9 mouse cellular contexts compared by ENCODE assay signal in the genomic region with DNA sequence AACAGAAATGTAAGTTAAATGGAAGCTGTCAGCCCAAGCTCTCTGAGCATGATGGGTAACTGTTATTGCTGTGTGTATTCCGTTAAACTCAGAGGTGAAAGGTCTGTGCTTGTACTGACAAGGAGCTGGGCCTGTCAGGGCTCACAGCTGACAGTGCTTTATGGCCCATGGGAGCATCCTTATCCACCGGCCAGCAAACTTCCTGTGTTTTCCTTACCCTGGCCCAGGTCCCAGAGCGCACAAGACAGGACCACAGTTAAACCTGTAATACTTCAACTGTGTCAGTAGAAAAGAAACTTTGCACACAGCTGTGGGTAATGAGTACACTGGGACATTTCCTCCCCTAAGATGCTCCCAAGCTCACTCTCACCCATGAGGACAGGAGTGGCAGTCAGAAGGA.
A peak's percentile ranks its signal among the peaks of the same experiment; 100 is the strongest.
DNase-seq lines count a peak whose midpoint lies in the region; ATAC-seq and TF ChIP-seq lines count a peak whose summit lies in the region.
"Had no signal": no experiment of that assay in that cellular context is flagged by ENCODE, and none has a peak within 500 bp of the region (broad histone marks: within the 10 kb centered on the region; RNA-seq: fewer than 3 reads in every experiment).

No protein-coding gene starts in this region.

- WGBS in heart, embryonic 10.5 days = 33% methylated on average over 3 of the region's 3 CpGs
- WGBS in intestine, embryonic 15.5 days = 29% methylated on average over 3 of the region's 3 CpGs

- no peak overlapping the region for H3K4me3 ChIP-seq in heart, embryonic 10.5 days
- no peak overlapping the region for H3K4me3 ChIP-seq in embryonic fibroblast, embryonic 13.5 days (ENCODE audit: insufficient read depth, low read length)
- no peak overlapping the region for H3K4me3 ChIP-seq in intestine, embryonic 15.5 days (replicated peaks)

- H3K36me3 ChIP-seq in heart, embryonic 10.5 days = no peaks in the 10 kb centered on the region
- no peaks in the 10 kb centered on the region for H3K36me3 ChIP-seq in intestine, embryonic 15.5 days

- TF ChIP-seq POLR2A in embryonic fibroblast, embryonic 13.5 days (IDR thresholded peaks at IDR 0.05; ENCODE audit: low read depth, low read length) = no peak

- H3K27ac ChIP-seq in heart, embryonic 10.5 days = no peak overlapping the region
- H3K27ac ChIP-seq in embryonic fibroblast, embryonic 13.5 days (ENCODE audit: insufficient read depth, low read length) = peak overlapping the region; percentile 75
- H3K27ac ChIP-seq in intestine, embryonic 15.5 days = 0 out of 2 replicates have a peak overlapping the region, but pooled peaks have one; percentile 42

- no peak overlapping the region for H3K4me2 ChIP-seq in intestine, embryonic 15.5 days (replicated peaks)

- no peak overlapping the region for H3K9ac ChIP-seq in intestine, embryonic 15.5 days

- no peaks in the 10 kb centered on the region for H3K27me3 ChIP-seq in heart, embryonic 10.5 days (ENCODE audit: insufficient read depth, poor library complexity, severe bottlenecking)
- H3K27me3 ChIP-seq in intestine, embryonic 15.5 days (replicated peaks) = no peaks in the 10 kb centered on the region
- H3K27me3 ChIP-seq: CH12.LX had no signal

- peak; percentile 98 for DNase-seq in heart, adult 11 months
- no peak for DNase-seq in heart, embryonic 10.5 days (ENCODE audit: low spot score)
- peak; percentile 48 for DNase-seq in lung, postnatal 14 days
- DNase-seq in right cerebral cortex, postnatal 10 days (ENCODE audit: low spot score in 2 of 2) = no peak
- DNase-seq in cerebellum, adult 9-11 months = no peak

- no peaks in the 10 kb centered on the region for H3K9me3 ChIP-seq in heart, embryonic 10.5 days
- H3K9me3 ChIP-seq in intestine, embryonic 15.5 days = no peaks in the 10 kb centered on the region

- peak; percentile 53 for ATAC-seq in intestine, embryonic 15.5 days
- ATAC-seq in megakaryocyte, adult 5-6 weeks (ENCODE audit: poor library complexity, severe bottlenecking) = no peak

- TF ChIP-seq CTCF in embryonic fibroblast, embryonic 13.5 days (IDR thresholded peaks at IDR 0.05; ENCODE audit: borderline replicate concordance, insufficient read depth, low read length) = no peak

- H3K4me1 ChIP-seq in heart, embryonic 10.5 days = peaks cover 13% of the 10 kb centered on the region
- H3K4me1 ChIP-seq in embryonic fibroblast, embryonic 13.5 days (ENCODE audit: control insufficient read depth, insufficient read depth, low read length) = peaks cover 5% of the 10 kb centered on the region; the same call in 1 of the 2 replicates
- 0 out of 2 replicates have a peak, but pooled peaks cover 3% of the 10 kb centered on the region for H3K4me1 ChIP-seq in intestine, embryonic 15.5 days (replicated peaks)

Comparison
In these comparisons a context has a peak if more than half of its experiments do, and no peak if none do; other contexts are left out.
1. DNase-seq: peak in heart, adult 11 months (single experiment) and lung, postnatal 14 days (single experiment); none in heart, embryonic 10.5 days (single experiment), right cerebral cortex, postnatal 10 days (0 of 2) and cerebellum, adult 9-11 months (single experiment).